Mouse (Mus musculus): Measurements from ENCODE around the gene Nr2c2ap. TPM values are rescaled to one million over a fixed set of nuclear protein-coding genes. Genes with fewer than 3 reads are reported as not detected.

Nr2c2ap gene
- total and polyA plus RNA-seq, 3 experiments = 5.5 to 7.6 (median 7.0) TPM

GRCm38 (mm10) chr8:70137890-70138289 is 6.8 kb downstream of the Nr2c2ap start:
- intact Hi-C loops (cut with DNase I) = loop anchor here (2.0 kb wide), 2 partner anchors 35 to 95 kb away; partner anchors contain the start of genes Mau2, Sugp1 and Tmem161a
- TF ChIP-seq CTCF (IDR thresholded peaks at IDR 0.05) (no peak), EP300 (IDR thresholded peaks at IDR 0.05; ENCODE audit: insufficient read depth, low read depth, low read length) (no peak), POLR2A (IDR thresholded peaks at IDR 0.05; ENCODE audit: insufficient read depth, low read depth, low read length) (no peak)
- H3K36me3 ChIP-seq (ENCODE audit: control insufficient read depth, insufficient read depth, low read length) = no peaks in the 10 kb centered on the region
- peak overlapping the region; percentile 75 for H3K4me3 ChIP-seq
- no peak overlapping the region for H3K9ac ChIP-seq (ENCODE audit: low read depth, low read length)
- no peaks in the 10 kb centered on the region for H3K27me3 ChIP-seq (ENCODE audit: control insufficient read depth, insufficient read depth, low read length)
- H3K4me1 ChIP-seq (ENCODE audit: control insufficient read depth, insufficient read depth, low read length) = peaks cover 9% of the 10 kb centered on the region
- 60% methylated on average over 4 of the region's 4 CpGs for WGBS
- no peaks in the 10 kb centered on the region for H3K79me2 ChIP-seq (replicated peaks; ENCODE audit: control insufficient read depth, insufficient read depth, low read length)
- no peak overlapping the region; the same call in 1 of the 2 replicates for H3K27ac ChIP-seq
- DNase-seq = no peak

- WGBS = under 1% methylated on average over 46 of the region's 46 CpGs
- TF ChIP-seq POLR2A (IDR thresholded peaks at IDR 0.05; ENCODE audit: insufficient read depth, low read depth, low read length) = peak; percentile 88
- peak; percentile 48; the same call in 1 of the 2 replicates for TF ChIP-seq EP300 (IDR thresholded peaks at IDR 0.05; ENCODE audit: insufficient read depth, low read depth, low read length)
- no peak for TF ChIP-seq CTCF (IDR thresholded peaks at IDR 0.05)
- intact Hi-C loops (cut with DNase I) = loop anchor here (1.0 to 2.0 kb wide), 3 partner anchors 8 to 96 kb away; partner anchors contain the start of genes Mau2, Nr2c2ap, Sugp1 and Tmem161a
These were observed 8.1 kb downstream of the Nr2c2ap start, which contains the start of the genes Rfxank, Borcs8 and Mef2b for GRCm38 (mm10) chr8:70139026-70139857. Rfxank (minus strand) TSS chr8:70139154. Borcs8 (plus strand) TSS chr8:70139499. Mef2b (plus strand) TSS chr8:70139711.

GRCm38 (mm10) chr8:70139981-70140380 is 8.8 kb downstream of the Nr2c2ap start:
- H3K4me3 ChIP-seq = peak overlapping the region; percentile 55
- no peaks in the 10 kb centered on the region for H3K27me3 ChIP-seq (ENCODE audit: control insufficient read depth, insufficient read depth, low read length)
- no peaks in the 10 kb centered on the region for H3K36me3 ChIP-seq (ENCODE audit: control insufficient read depth, insufficient read depth, low read length)
- DNase-seq = no peak
- H3K9ac ChIP-seq (ENCODE audit: low read depth, low read length) = peak overlapping the region; percentile 66
- H3K79me2 ChIP-seq (replicated peaks; ENCODE audit: control insufficient read depth, insufficient read depth, low read length) = no peaks in the 10 kb centered on the region
- intact Hi-C loops (cut with DNase I) = loop anchor here (1.0 to 2.0 kb wide), 3 partner anchors 9 to 97 kb away; partner anchors contain the start of genes Mau2, Nr2c2ap, Sugp1 and Tmem161a
- peaks cover 9% of the 10 kb centered on the region for H3K4me1 ChIP-seq (ENCODE audit: control insufficient read depth, insufficient read depth, low read length)
- peak overlapping the region; percentile 89 for H3K27ac ChIP-seq
- TF ChIP-seq POLR2A (IDR thresholded peaks at IDR 0.05; ENCODE audit: insufficient read depth, low read depth, low read length) (no peak), EP300 (IDR thresholded peaks at IDR 0.05; ENCODE audit: insufficient read depth, low read depth, low read length) (no peak), CTCF (IDR thresholded peaks at IDR 0.05) (no peak)
- 5% methylated on average over 9 of the region's 9 CpGs for WGBS

More at GRCm38 (mm10) chr8:70139026-70139857, 8.1 kb downstream of the Nr2c2ap start, which contains the start of the genes Rfxank, Borcs8 and Mef2b:
- peak; percentile 97 to 99 for DNase-seq
- H3K79me2 ChIP-seq (replicated peaks; ENCODE audit: control insufficient read depth, insufficient read depth, low read length) = no peaks in the 10 kb centered on the region
- no peaks in the 10 kb centered on the region for H3K36me3 ChIP-seq (ENCODE audit: control insufficient read depth, insufficient read depth, low read length)
- H3K9ac ChIP-seq (ENCODE audit: low read depth, low read length) = peak within 1 kb of the TSS; percentile 75
- H3K27me3 ChIP-seq (ENCODE audit: control insufficient read depth, insufficient read depth, low read length) = no peaks in the 10 kb centered on the region
- H3K4me3 ChIP-seq = peak within 1 kb of the TSS; percentile 75
- H3K27ac ChIP-seq = peak within 1 kb of the TSS; percentile 94
- peaks cover 9% of the 10 kb centered on the region for H3K4me1 ChIP-seq (ENCODE audit: control insufficient read depth, insufficient read depth, low read length)

GRCm38 (mm10) chr8:70147678-70148607 is 16.8 kb downstream of the Nr2c2ap start:
- Histone ChIP-seq H3K9ac (ENCODE audit: low read depth, low read length) (no peak overlapping the region), H3K36me3 (ENCODE audit: control insufficient read depth, insufficient read depth, low read length) (no peaks in the 10 kb centered on the region), H3K27me3 (ENCODE audit: control insufficient read depth, insufficient read depth, low read length) (no peaks in the 10 kb centered on the region), H3K4me3 (no peak overlapping the region), H3K4me1 (ENCODE audit: control insufficient read depth, insufficient read depth, low read length) (peaks cover 1% of the 10 kb centered on the region), H3K27ac (no peak overlapping the region), H3K79me2 (replicated peaks; ENCODE audit: control insufficient read depth, insufficient read depth, low read length) (no peaks in the 10 kb centered on the region)
- intact Hi-C loops (cut with DNase I) = no loop called here
- WGBS = 85% methylated on average over 7 of the region's 7 CpGs
- TF ChIP-seq POLR2A (IDR thresholded peaks at IDR 0.05; ENCODE audit: insufficient read depth, low read depth, low read length) = no peak
- no peak for TF ChIP-seq EP300 (IDR thresholded peaks at IDR 0.05; ENCODE audit: insufficient read depth, low read depth, low read length)
- no peak for TF ChIP-seq CTCF (IDR thresholded peaks at IDR 0.05)
- DNase-seq = no peak

GRCm38 (mm10) chr8:70150158-70150557 is 19.0 kb downstream of the Nr2c2ap start:
- H3K27ac ChIP-seq = no peak overlapping the region
- H3K27me3 ChIP-seq (ENCODE audit: control insufficient read depth, insufficient read depth, low read length) = no peaks in the 10 kb centered on the region
- H3K79me2 ChIP-seq (replicated peaks; ENCODE audit: control insufficient read depth, insufficient read depth, low read length) = no peaks in the 10 kb centered on the region
- H3K36me3 ChIP-seq (ENCODE audit: control insufficient read depth, insufficient read depth, low read length) = no peaks in the 10 kb centered on the region
- no peak overlapping the region for H3K4me3 ChIP-seq
- WGBS = 22% methylated on average over 13 of the region's 13 CpGs
- no peak overlapping the region for H3K9ac ChIP-seq (ENCODE audit: low read depth, low read length)
- no peak for TF ChIP-seq CTCF (IDR thresholded peaks at IDR 0.05)
- TF ChIP-seq POLR2A (IDR thresholded peaks at IDR 0.05; ENCODE audit: insufficient read depth, low read depth, low read length) = no peak
- TF ChIP-seq EP300 (IDR thresholded peaks at IDR 0.05; ENCODE audit: insufficient read depth, low read depth, low read length) = no peak
- peaks cover 1% of the 10 kb centered on the region for H3K4me1 ChIP-seq (ENCODE audit: control insufficient read depth, insufficient read depth, low read length)
- intact Hi-C loops (cut with DNase I) = no loop called here
- no peak for DNase-seq
